Mouse (Mus musculus): ENCODE results near the gene Tspan5. TPM values are rescaled to one million over a fixed set of nuclear protein-coding genes. Genes with fewer than 3 reads are reported as not detected.

The Tspan5 gene
- total RNA-seq, 2 experiments from 2014 or later = 201 to 205 TPM

- DNase-seq (ENCODE audit: extremely low spot score in 1 of 2, low spot score in 1 of 2) = no peak
Measured at GRCm38 (mm10) chr3:138912504-138912903, 170.5 kb downstream of the Tspan5 start.

GRCm38 (mm10) chr3:138914626-138915288, 172.8 kb downstream of the Tspan5 start:
- DNase-seq (ENCODE audit: extremely low spot score in 1 of 2, low spot score in 1 of 2) = no peak

- no peak for DNase-seq (ENCODE audit: extremely low spot score in 1 of 2, low spot score in 1 of 2)
Measured at GRCm38 (mm10) chr3:138916591-138916990, 174.6 kb downstream of the Tspan5 start.

DNA sequence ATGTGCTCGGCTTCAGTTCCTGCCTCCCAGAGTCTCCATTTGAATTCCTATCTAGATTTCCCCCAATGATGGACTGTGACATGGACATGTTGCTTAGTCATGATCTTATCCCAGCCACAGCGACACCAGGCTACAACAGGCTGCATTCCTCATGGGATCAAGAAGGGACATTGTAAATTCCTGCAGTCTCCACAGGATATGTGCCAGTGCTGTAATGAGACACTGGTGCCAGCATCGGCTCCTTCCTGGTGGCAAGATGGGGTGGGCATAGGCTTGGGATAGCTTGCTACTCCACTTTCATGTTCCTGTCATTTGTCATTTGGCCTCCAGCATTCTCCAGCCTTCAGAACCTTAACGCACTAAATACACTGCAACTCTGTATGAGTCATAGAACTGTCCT, 175.0 kb downstream of the Tspan5 start:
- DNase-seq (ENCODE audit: extremely low spot score in 1 of 2, low spot score in 1 of 2) = no peak

GRCm38 (mm10) chr3:138918241-138918640, 176.2 kb downstream of the Tspan5 start:
- DNase-seq (ENCODE audit: extremely low spot score in 1 of 2, low spot score in 1 of 2) = no peak

- no peak for DNase-seq (ENCODE audit: extremely low spot score in 1 of 2, low spot score in 1 of 2)
Measured at GRCm38 (mm10) chr3:138926161-138926560, 184.2 kb downstream of the Tspan5 start.

DNA sequence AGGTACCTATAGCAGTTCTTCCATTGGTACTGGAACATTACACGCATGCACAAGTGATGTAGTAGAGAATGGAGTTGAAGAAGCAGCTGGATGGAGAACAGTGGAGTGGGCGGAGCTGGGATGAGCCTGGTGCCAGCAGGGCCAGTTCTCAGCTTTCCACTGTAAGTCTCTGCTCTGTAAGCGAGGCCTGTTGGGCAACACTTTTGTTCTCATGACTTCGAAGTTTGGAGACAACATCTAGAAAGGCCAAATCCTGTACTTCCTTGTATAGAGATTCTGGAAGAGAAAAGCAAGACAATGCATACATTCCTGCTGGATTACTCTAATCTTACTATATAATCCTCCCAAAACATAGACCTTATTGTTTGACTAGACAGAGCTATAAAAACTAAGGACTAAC, 185.4 kb downstream of the Tspan5 start:
- DNase-seq (ENCODE audit: extremely low spot score in 1 of 2, low spot score in 1 of 2) = no peak

DNA sequence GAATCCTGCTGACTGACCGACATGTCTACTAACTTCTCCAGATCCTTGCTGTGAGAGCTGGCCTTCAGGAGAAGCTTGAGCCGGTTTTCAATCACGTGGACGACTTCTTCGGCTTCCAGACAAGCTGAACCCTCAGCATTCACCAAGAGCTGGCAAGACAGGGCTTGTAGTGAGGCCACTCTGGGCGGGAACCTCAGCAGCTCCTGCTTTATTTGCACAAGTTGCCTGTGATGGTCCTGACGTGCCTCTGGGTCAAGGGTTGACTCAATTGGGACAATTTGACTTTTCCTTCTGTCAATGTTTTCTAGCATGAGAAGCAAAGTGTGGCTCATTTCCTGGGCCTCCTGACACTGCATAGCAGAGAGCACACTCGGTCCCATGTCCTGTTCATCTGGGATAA, 194.8 kb downstream of the Tspan5 start:
- DNase-seq (ENCODE audit: extremely low spot score in 1 of 2, low spot score in 1 of 2) = no peak

GRCm38 (mm10) chr3:138937241-138937640, 195.2 kb downstream of the Tspan5 start:
- no peak for DNase-seq (ENCODE audit: extremely low spot score in 1 of 2, low spot score in 1 of 2)

- no peak for DNase-seq (ENCODE audit: extremely low spot score in 1 of 2, low spot score in 1 of 2)
Measured at GRCm38 (mm10) chr3:138941604-138942003, 199.6 kb downstream of the Tspan5 start.

DNA sequence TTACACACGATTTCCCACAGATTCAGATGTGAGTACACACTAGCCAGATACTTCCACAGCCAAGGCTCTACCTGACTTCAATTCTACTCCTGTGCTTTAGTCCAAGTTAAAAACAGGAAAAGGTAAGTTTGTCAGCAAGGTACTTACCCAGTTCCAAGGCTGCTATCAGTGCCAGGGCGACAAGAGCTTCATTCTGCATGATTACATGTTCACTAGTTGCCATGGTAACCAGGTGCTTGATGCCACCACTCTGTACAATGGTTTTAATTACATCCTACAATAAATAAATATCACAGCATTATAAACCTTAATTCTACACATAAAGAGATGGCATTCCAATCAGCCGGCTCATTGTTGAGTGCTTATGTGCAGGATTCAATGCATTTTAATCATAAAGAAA, 203.5 kb downstream of the Tspan5 start:
- no peak for DNase-seq (ENCODE audit: extremely low spot score in 1 of 2, low spot score in 1 of 2)

DNA sequence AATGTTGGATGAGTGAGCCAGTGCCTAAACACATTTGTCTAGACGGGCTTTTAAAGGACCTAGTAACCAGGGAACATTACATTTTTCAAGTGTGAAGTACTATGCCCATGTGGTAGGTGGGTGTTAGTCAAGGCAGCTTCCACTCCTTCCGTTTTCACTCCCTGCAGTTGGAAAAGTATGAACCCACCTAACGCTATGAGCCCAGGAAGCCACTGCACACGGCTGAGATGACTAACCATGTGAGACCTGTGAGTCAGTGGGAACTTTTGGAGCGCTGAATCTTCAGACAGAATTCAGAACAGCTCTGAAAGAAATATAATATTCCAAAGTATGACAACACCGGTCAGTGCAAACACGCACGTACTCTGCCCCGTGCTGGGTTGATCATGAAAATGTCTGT, 207.1 kb downstream of the Tspan5 start:
- no peak for DNase-seq (ENCODE audit: extremely low spot score in 1 of 2, low spot score in 1 of 2)

- no peak for DNase-seq (ENCODE audit: extremely low spot score in 1 of 2, low spot score in 1 of 2)
Measured at GRCm38 (mm10) chr3:138955220-138955619, 213.2 kb downstream of the Tspan5 start.

Other genes starting within 250 kb of the Tspan5 start
- 100 to 1,000 TPM; 164 to 177 TPM for gene Eif4e, start 216.0 kb upstream of the Tspan5 start, total RNA-seq (2021)

Data from layer of hippocampus, postnatal 25 days (tissue).